Mouse (Mus musculus): ENCODE measurements around the gene Olfr1428.
"Not testable (repeated sequence)": the region's sequence is repeated elsewhere in the genome, so short reads cannot be mapped to it uniquely, and the experiment has no call there.

Olfr1428 gene

DNA sequence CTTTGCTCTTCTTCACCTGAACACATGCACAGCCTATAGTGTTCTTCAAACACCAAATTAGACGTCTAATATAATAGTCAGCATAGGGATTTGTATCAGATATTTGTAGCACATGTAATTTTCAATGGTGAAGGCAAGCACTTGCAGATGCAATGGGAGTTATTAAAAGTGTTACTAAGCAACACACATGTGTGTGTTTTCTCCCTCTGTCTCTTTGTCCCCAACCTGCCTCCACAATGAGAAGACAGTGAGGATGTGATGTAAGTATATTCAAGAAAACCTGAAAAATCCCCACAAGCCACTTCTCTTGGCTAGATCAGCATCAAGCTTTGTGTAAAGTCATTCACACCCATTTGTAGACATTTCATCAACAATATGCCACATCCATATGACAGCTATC is at the start of gene Olfr1428:
TSS of gene Olfr1428 (minus strand) at position 101 of the 400 bp plus-strand sequence.
- DNase-seq (ENCODE audit: extremely low read depth, low read depth): no peak

DNA sequence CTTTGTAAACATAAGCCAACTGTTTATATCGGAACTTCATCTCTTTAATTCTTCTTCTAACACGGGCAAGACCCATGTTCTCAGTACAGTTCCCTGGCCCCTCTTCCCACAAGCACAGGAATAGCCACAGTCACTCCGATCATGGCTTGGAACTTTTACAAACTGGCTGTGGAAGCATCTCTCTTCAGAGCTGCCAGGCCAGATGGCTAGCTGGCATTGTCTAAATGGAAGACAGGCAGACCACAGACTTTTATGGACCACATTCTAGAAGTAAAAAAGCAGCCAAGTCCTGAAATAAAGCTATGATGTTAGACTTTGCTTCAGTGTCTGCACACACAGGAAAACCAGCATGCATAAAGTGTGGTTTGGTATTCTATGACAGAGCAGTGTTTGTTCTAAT is 29.8 kb upstream of the Olfr1428 start:
- DNase-seq (ENCODE audit: extremely low read depth, low read depth): no peak

DNA sequence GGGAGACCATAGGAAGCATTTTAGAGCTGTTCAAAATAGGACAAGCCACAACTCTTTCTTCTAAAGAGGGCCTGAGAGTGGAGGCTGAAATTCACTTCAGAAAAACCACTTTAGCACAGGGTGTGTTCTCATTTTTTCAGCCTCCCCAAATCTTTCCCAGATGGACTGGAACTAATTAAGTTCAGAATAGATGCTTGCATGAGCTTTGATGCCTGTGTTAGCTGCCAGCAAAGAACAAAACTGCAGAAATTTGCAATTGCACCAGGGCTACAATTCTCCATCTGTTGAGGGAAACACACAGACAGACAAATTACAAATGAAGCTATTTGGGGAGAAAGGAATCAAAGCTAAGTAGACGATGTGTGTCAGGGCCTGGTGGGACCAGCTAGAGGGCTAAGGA is 27.7 kb upstream of the Olfr1428 start:
- no peak for DNase-seq (ENCODE audit: extremely low read depth, low read depth)

DNA sequence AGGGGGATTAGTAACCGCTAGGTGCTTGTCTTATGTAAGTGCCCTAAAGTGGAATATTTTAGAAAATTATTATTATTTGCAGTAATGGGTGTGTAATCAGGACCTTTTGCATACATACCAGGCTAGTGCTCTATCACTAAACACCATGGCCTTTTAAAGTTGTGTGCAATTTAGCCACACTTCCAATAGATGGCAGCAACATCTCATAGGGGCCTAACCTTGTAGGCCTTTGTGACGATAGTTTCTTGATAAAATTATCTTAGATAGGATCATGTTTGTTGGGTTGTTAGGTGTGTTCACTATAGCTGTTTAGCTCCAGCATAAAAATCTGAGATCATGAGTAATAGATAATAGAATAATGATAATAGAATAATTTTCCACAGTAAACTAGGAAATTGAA is 18.6 kb upstream of the Olfr1428 start:
- no peak for DNase-seq (ENCODE audit: extremely low read depth, low read depth)

DNA sequence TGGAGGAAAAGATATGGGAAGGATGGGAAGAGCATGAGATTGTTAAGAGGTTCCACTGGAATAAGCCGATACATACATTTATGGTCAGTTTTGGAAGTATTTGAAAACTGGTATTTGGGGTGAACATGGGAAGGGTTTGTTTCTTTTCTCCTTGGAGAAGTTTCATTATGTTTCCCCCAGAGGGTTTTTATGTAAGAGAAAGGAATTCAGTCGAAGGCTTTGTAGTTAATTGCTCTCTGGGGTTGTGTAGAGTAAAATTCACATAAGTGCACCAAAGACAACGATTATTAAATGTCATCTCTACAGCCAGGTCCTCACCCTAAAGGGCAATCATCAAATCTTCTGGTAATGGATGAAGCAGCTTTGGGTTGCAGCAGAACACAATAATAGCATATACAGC is 7.4 kb upstream of the Olfr1428 start, which contains the start of gene Olfr76:
TSS of gene Olfr76 (minus strand) at position 101 of the 400 bp plus-strand sequence.
- no peak for DNase-seq (ENCODE audit: extremely low read depth, low read depth)

DNA sequence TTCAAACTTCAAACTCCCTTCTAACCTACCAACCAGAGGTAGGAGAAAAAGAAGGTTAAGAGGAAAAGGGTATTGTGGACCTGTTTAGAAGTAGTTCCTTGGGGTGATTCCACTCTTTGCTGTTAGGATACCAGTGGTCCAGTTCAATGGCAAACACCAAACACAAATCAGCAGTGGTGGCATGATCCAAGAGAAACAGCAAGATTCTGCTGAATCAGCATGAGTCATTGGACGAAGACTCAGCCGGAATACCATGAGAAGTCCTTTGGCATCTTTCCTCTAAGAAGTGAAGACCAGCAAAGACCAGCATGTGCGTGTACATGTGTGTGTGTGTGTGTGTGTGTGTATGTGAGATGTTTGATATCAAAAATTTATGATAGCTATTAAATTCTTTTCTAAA is 767 bp upstream of the Olfr1428 start:
- DNase-seq (ENCODE audit: extremely low read depth, low read depth): no peak

DNA sequence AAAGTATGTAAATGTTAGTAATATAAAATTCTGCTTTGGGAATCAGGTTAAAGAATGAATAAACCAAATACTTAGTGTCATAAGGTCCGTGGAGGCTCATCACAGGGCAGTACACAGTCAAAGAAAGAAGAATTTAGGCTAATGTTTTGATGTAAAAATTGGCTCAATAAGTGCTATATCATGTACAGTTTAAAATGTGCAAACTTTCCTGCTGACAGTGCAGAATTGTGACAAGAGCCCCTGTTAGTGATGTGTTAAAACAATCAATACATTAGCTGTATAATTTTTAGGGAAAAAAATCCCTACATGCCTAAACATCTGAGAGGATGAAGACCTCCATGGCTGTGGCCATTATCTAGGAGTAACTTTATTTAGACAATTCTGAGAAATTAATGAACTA is 1.9 kb downstream of the Olfr1428 start:
- no peak for DNase-seq (ENCODE audit: extremely low read depth, low read depth)

DNA sequence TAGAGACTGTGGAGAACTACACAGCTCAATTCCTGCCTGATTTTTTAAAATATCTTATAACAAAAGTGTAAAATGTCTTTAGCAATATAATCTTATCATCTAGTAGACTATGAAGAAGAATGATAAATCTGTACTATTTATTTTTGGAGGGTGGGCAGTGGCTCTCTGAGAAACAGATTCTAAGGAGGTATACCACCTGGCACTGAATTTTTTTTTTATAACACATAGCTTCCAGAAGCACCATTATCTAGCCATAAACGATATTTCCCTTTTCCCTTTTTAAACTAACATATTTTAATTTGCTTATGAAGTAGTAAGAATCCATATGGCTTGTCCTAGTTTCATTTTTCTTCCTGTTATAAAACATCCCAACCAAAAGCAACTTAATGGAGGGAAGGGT is 11.2 kb downstream of the Olfr1428 start:
- DNase-seq (ENCODE audit: extremely low read depth, low read depth): no peak

DNA sequence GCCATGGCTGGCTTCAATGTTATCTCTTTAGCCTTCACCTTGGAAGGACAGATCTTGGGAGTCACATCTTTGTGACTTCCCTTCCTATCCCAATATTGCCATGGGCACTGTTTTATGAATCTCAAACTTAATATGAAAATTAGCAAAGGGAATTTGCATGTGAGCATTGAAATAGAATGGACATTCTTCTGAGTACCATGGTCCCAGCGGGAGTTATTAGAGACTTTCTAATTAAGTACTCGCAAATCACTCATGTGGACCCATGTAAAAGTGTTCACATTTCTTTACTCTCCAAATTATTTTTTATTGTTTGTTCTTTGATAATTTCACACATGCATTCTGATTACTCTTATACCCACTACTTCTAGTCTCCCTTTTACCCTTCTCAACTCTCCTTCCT is 12.5 kb downstream of the Olfr1428 start, which contains the start of gene Olfr1427:
TSS of gene Olfr1427 (minus strand) at position 101 of the 400 bp plus-strand sequence.
- DNase-seq (ENCODE audit: extremely low read depth, low read depth): no peak

DNA sequence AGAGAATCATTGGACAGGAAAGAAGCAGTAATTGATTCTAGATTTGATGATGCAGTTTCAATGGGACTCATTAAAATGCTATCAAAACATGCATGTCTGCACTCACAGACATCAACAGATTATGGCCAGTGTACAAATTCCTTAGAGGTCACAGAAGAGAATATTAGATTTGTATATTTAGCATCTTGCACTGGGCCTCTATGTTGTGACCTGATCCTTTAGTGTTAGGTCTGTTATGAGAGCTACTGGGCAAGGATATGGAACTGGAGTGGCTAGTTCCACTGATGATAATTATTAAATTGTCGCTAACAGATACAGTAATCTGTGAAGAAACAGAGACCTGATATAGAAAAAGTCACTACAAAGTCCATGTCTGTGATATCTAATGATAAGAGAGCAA is 23.8 kb downstream of the Olfr1428 start, which contains the start of gene Olfr1426:
TSS of gene Olfr1426 (minus strand) at position 101 of the 400 bp plus-strand sequence.
- DNase-seq (ENCODE audit: extremely low read depth, low read depth): no peak

DNA sequence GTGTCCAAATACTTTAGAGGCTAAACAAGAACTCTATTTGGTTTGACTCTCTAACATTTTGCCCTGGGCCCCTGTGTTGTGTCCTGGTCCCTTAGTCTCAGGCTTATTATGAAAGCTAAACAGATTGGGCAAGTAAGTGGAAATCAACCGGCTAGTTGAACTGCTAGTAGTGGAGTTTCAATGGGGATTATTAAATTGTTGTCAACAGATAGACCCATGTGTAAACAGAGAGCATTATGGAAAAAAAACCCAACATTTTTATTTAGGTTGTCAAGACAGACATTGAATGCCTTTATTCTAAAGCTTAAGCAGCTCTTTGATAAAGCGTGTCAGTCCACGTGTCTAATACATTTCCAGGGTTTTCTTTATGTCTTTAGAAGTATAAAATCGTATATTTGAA is 38.1 kb downstream of the Olfr1428 start, which contains the start of gene Olfr1425:
TSS of gene Olfr1425 (minus strand) at position 101 of the 400 bp plus-strand sequence.
- DNase-seq (ENCODE audit: extremely low read depth, low read depth): not testable (repeated sequence)

DNA sequence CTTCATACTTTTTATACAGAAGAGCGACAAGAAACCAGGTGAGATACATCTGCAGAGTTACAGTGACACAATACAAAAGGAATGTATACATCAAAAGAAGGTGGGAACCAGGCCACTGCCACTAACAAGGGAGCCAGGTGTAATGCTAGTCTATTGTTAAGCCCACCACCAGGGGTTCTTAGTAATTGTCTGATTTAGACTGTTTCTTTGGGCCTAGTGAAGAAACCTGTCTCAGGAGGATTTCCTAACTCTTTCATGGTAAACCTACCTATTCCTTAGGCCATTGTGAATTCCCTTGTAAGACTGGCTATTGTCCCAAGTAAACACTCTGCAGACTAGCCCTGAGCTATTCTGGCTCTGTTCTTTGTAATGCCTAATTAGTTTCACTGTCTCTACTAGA is 46.2 kb downstream of the Olfr1428 start:
- not testable (repeated sequence) for DNase-seq (ENCODE audit: extremely low read depth, low read depth)

DNA sequence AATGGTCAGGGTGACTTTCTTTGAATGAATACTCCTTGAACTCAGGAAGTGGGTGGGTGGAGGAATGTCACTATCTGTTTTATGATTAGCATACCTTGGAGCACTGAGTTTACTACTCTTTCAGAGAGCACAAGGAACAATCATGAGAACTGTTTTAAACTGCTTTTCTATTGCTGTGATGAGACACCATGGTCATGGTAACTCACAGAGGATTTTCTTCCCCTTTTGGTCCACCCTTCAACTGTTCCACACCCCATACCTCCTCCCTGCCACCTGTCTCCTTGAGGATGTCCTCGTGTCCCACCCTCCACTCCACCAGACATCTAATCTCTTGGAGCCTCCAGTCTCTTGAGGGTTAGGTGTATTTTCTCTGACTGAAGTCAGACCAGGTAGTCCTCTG is 47.9 kb downstream of the Olfr1428 start:
- not testable (repeated sequence) for DNase-seq (ENCODE audit: extremely low read depth, low read depth)

DNA sequence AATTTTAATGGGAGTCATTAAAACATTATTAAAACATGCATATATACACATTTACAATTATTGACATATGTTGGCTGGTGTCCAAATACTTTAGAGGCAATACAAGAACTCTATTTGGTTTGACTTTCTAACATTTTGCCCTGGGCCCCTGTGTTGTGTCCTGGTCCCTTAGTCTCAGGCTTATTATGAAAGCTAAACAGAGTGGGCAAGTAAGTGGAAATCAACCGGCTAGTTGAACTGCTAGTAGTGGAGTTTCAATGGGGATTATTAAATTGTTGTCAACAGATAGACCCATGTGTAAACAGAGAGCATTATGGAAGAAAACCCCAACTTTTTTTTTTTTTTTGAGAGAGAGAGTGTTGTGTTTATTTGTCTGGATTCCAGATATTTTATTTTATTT is 53.1 kb downstream of the Olfr1428 start, which contains the start of gene Olfr1424:
TSS of gene Olfr1424 (minus strand) at position 101 of the 400 bp plus-strand sequence.
- DNase-seq (ENCODE audit: extremely low read depth, low read depth): not testable (repeated sequence)

Measured in MEL-GATA-1-ER (cell line).